Mouse (Mus musculus) liver, embryonic 14.5 days (tissue): ENCODE data around the gene Kdm4c. TPM values are rescaled to one million over a fixed set of nuclear protein-coding genes. Genes with fewer than 3 reads are reported as not detected.
A peak's percentile ranks its signal among the peaks of the same experiment; 100 is the strongest.
"Not testable (repeated sequence)": the region's sequence is repeated elsewhere in the genome, so short reads cannot be mapped to it uniquely, and the experiment has no call there.

Experiments used
- ATAC-seq: fragments of 200-750 bp; cut with Nextera tagmentation; 2 replicates; pipeline ENCODE4 v1.8.0; 2017; ENCODE audit warnings: moderate number of reproducible peaks, mild to moderate bottlenecking, moderate library complexity; ENCODE audit not compliant: insufficient read depth
- DNase-seq, 3 experiments: peaks; one replicate each; pipeline ENCODE4 v3.0.0-alpha.2; 2012 to 2013; ENCODE audit warnings: low read depth in 3 of 3, low spot score in 3 of 3
- H3K27ac ChIP-seq: fragments of 300-500 bp; sonication (generic); 2 replicates; pipeline ENCODE4 v1.5.1; 2014; ENCODE audit warnings: moderate library complexity, mild to moderate bottlenecking, control low read depth, inconsistent platforms
- H3K27me3 ChIP-seq: fragments of 300-500 bp; sonication (generic); 2 replicates; pipeline ENCODE4 v1.6.1; 2014; ENCODE audit warnings: mild to moderate bottlenecking, low read length, moderate library complexity; ENCODE audit not compliant: control insufficient read depth, insufficient read depth
- H3K36me3 ChIP-seq: fragments of 300-500 bp; sonication (generic); replicated peaks from 2 replicates; pipeline ENCODE4 v1.6.1; 2014; ENCODE audit warnings: low read depth; ENCODE audit not compliant: control insufficient read depth, insufficient read depth
- H3K4me1 ChIP-seq, 2 experiments: fragments of 200-500 bp in 1 of 2; fragments of 300-500 bp in 1 of 2; sonication (generic) in 1 of 2; replicated peaks; 2 replicates each; pipeline ENCODE4 v1.6.1; 2012 to 2014; ENCODE audit warnings: antibody characterized with exemption in 1 of 2, inconsistent platforms in 1 of 2, low read length in 1 of 2; ENCODE audit not compliant: control insufficient read depth in 2 of 2, insufficient read depth in 2 of 2
- H3K4me2 ChIP-seq: fragments of 300-500 bp; sonication (generic); 2 replicates; pipeline ENCODE4 v1.6.1; 2014; ENCODE audit warnings: low read depth, mild to moderate bottlenecking, control low read depth, moderate library complexity
- H3K4me3 ChIP-seq, 2 experiments: fragments of 200-500 bp in 1 of 2; fragments of 300-500 bp in 1 of 2; sonication (generic) in 1 of 2; 2 replicates each; pipeline ENCODE4 v1.5.1; 2012 to 2014; ENCODE audit warnings: low read depth in 2 of 2, low read length in 2 of 2, mild to moderate bottlenecking in 2 of 2, control low read depth in 1 of 2, inconsistent platforms in 1 of 2, moderate library complexity in 1 of 2; ENCODE audit not compliant: insufficient read depth in 1 of 2
- H3K9ac ChIP-seq: fragments of 300-500 bp; sonication (generic); replicated peaks from 2 replicates; pipeline ENCODE4 v1.6.1; 2014; ENCODE audit warnings: mild to moderate bottlenecking, control low read depth, moderate library complexity
- H3K9me3 ChIP-seq: fragments of 300-500 bp; sonication (generic); 2 replicates; pipeline ENCODE4 v1.6.1; 2016; ENCODE audit warnings: low read length, mixed read lengths; ENCODE audit not compliant: control insufficient read depth
- CTCF ChIP-seq: IDR thresholded peaks from 2 replicates; pipeline ENCODE4 v1.5.1; 2016; ENCODE audit warnings: antibody characterized with exemption, low read depth, control low read depth
- EP300 ChIP-seq: IDR thresholded peaks from 2 replicates; pipeline ENCODE4 v1.6.1; 2016; ENCODE audit warnings: antibody characterized with exemption, low read depth
- WGBS: fragments of 180-500 bp; shearing (Covaris S2); extraction: QIAGEN DNeasy Blood & Tissue Kit; methylation state at CpG from one replicate; pipeline ENCODE4 v1.1.7; 2014; ENCODE audit not compliant: insufficient replicate concordance; 5-methylcytosine and 5-hydroxymethylcytosine counted together
- polyA plus RNA-seq, 2 experiments: library from polyadenylated mRNA; depleted of rRNA in 1 of 2; stranded (reverse) in 1 of 2; unstranded in 1 of 2; fragments of >200 nt; fragmentation: Nextera tagmentation in 1 of 2; extraction: Ambion mirVana in 1 of 2; gene quantifications; 2 replicates each; pipeline versions ENCODE4 v1.2.1 to v1.2.3; 2012 to 2014

Gene Kdm4c
- polyA plus RNA-seq, 2 experiments = 2.1 to 4.1 TPM

GRCm38 (mm10) chr4:74396562-74396961, 154.3 kb downstream of the Kdm4c start:
- WGBS = 74% methylated on average over 5 of the region's 5 CpGs
- H3K36me3 ChIP-seq = no peaks in the 10 kb centered on the region
- no peaks in the 10 kb centered on the region for H3K27me3 ChIP-seq
- no peak overlapping the region for H3K4me2 ChIP-seq
- no peaks in the 10 kb centered on the region for H3K9me3 ChIP-seq
- no peak overlapping the region for H3K9ac ChIP-seq
- no peak for ATAC-seq
- no peak overlapping the region for H3K27ac ChIP-seq
- H3K4me1 ChIP-seq = no peaks in the 10 kb centered on the region
- TF ChIP-seq CTCF = peak; percentile 5; the same call in 1 of the 2 replicates
- no peak for TF ChIP-seq EP300
- DNase-seq = no peak
- H3K4me3 ChIP-seq = no peak overlapping the region

GRCm38 (mm10) chr4:74401617-74402313, 159.5 kb downstream of the Kdm4c start:
- H3K4me2 ChIP-seq, H3K27me3 ChIP-seq, H3K9me3 ChIP-seq, H3K4me1 ChIP-seq, H3K36me3 ChIP-seq, DNase-seq, H3K4me3 ChIP-seq, H3K9ac ChIP-seq, ATAC-seq, H3K27ac ChIP-seq: not testable (repeated sequence)
- WGBS = 77% methylated on average over 7 of the region's 7 CpGs

- TF ChIP-seq EP300 (no peak), CTCF (no peak)
- H3K36me3 ChIP-seq = no peaks in the 10 kb centered on the region
- no peak overlapping the region for H3K4me3 ChIP-seq
- no peaks in the 10 kb centered on the region for H3K9me3 ChIP-seq
- H3K4me1 ChIP-seq = no peaks in the 10 kb centered on the region
- H3K27me3 ChIP-seq = no peaks in the 10 kb centered on the region
- 65% methylated on average over 1 of the region's 1 CpGs for WGBS
- H3K27ac ChIP-seq = no peak overlapping the region
- no peak overlapping the region for H3K9ac ChIP-seq
- ATAC-seq (no peak), DNase-seq (no peak)
- no peak overlapping the region for H3K4me2 ChIP-seq
These were observed 166.4 kb downstream of the Kdm4c start for GRCm38 (mm10) chr4:74408731-74409130.

- H3K4me2 ChIP-seq = no peak overlapping the region
- H3K9me3 ChIP-seq = no peaks in the 10 kb centered on the region
- WGBS = 17% methylated on average over 1 of the region's 1 CpGs
- peak; percentile 63 for ATAC-seq
- no peaks in the 10 kb centered on the region for H3K27me3 ChIP-seq
- no peak for TF ChIP-seq CTCF
- peak; percentile 57 for TF ChIP-seq EP300
- no peak overlapping the region for H3K9ac ChIP-seq
- no peak overlapping the region for H3K4me3 ChIP-seq
- no peaks in the 10 kb centered on the region for H3K4me1 ChIP-seq
- H3K27ac ChIP-seq = no peak overlapping the region
- no peaks in the 10 kb centered on the region for H3K36me3 ChIP-seq
- DNase-seq = peak in 2 of 3 experiments; percentile 2 to 3
These were observed 177.5 kb downstream of the Kdm4c start for GRCm38 (mm10) chr4:74419794-74420193.

Other genes with a start within 250 kb of the Kdm4c start
- gene Frmd3, start 229.1 kb upstream of the Kdm4c start, polyA plus RNA-seq (2012; rRNA removed) = 0.02 TPM in 2 replicates
- 0.11 TPM in 1 of 2 replicates, not detected in the other for gene Frmd3, start 229.1 kb upstream of the Kdm4c start, polyA plus RNA-seq (2014; fragmentation: Nextera tagmentation; extraction: Ambion mirVana)